Mouse (Mus musculus) small intestine, adult 2 months (tissue): ENCODE measurements at regions not wholly inside any gene's neighbourhood (a gene's known extent, or its start where the extent isn't known, plus 50 kb on each side); places are given as distances from the start of the nearest gene placed in this dataset.

ENCODE experiments used
- H3K27ac ChIP-seq: fragments of 200-500 bp; 2 replicates; pipeline ENCODE4 v1.5.1; 2012; ENCODE audit warnings: low read depth, low read length, control low read depth, inconsistent platforms; ENCODE audit not compliant: insufficient read depth
- H3K27me3 ChIP-seq: fragments of 200-500 bp; 2 replicates; pipeline ENCODE4 v1.6.1; 2012; ENCODE audit warnings: mild to moderate bottlenecking, moderate library complexity, low read length, inconsistent platforms; ENCODE audit not compliant: control insufficient read depth, insufficient read depth
- H3K36me3 ChIP-seq: fragments of 200-500 bp; 2 replicates; pipeline ENCODE4 v1.6.1; 2012; ENCODE audit warnings: mild to moderate bottlenecking, low read length, control low read depth, inconsistent platforms; ENCODE audit not compliant: control insufficient read depth, insufficient read depth
- H3K4me1 ChIP-seq: fragments of 200-500 bp; 2 replicates; pipeline ENCODE4 v1.6.1; 2012; ENCODE audit warnings: low read length, inconsistent platforms, mixed read lengths; ENCODE audit not compliant: control insufficient read depth, insufficient read depth, insufficient read length
- H3K4me3 ChIP-seq: fragments of 200-500 bp; 2 replicates; pipeline ENCODE4 v1.5.1; 2012; ENCODE audit warnings: low read depth, mild to moderate bottlenecking, control low read depth, inconsistent platforms, low read length, moderate library complexity
- CTCF ChIP-seq: fragments of 200-500 bp; IDR thresholded peaks from 2 replicates; pipeline ENCODE4 v1.5.1; 2012; ENCODE audit warnings: low read depth, mild to moderate bottlenecking, control low read depth, inconsistent platforms, low read length, moderate library complexity, mixed read lengths; ENCODE audit not compliant: insufficient replicate concordance, insufficient read length; ENCODE audit errors: extremely low read depth
- POLR2A ChIP-seq: fragments of 200-500 bp; IDR thresholded peaks from 2 replicates; pipeline ENCODE4 v1.6.1; 2012; ENCODE audit warnings: low read depth, mild to moderate bottlenecking, control low read depth, inconsistent platforms, low read length, moderate library complexity
- WGBS: fragments of 180-500 bp; shearing (Covaris S2); methylation state at CpG from one replicate; pipeline ENCODE4 v1.1.7; 2018; 5-methylcytosine and 5-hydroxymethylcytosine counted together

- H3K4me3 ChIP-seq = no peak overlapping the region
- H3K27ac ChIP-seq = no peak overlapping the region
- H3K4me1 ChIP-seq = no peaks in the 10 kb centered on the region
- no peak for TF ChIP-seq CTCF
- no peak for TF ChIP-seq POLR2A
- H3K27me3 ChIP-seq = no peaks in the 10 kb centered on the region; the same call in 1 of the 2 replicates
- H3K36me3 ChIP-seq = no peaks in the 10 kb centered on the region
- 81% methylated on average over 10 of the region's 10 CpGs for WGBS
Measured at GRCm38 (mm10) chr12:9127931-9128550, 98.2 kb downstream of the Ttc32 start.

GRCm38 (mm10) chr12:9128581-9129275 is 98.9 kb downstream of the Ttc32 start:
- H3K4me3 ChIP-seq = no peak overlapping the region
- no peaks in the 10 kb centered on the region for H3K4me1 ChIP-seq
- no peak for TF ChIP-seq CTCF
- no peak for TF ChIP-seq POLR2A
- no peaks in the 10 kb centered on the region; the same call in 1 of the 2 replicates for H3K27me3 ChIP-seq
- no peaks in the 10 kb centered on the region for H3K36me3 ChIP-seq
- WGBS = 73% methylated on average over 6 of the region's 6 CpGs
- no peak overlapping the region for H3K27ac ChIP-seq

GRCm38 (mm10) chr12:9132621-9133020 is 102.8 kb downstream of the Ttc32 start:
- H3K27ac ChIP-seq = no peak overlapping the region
- no peak for TF ChIP-seq CTCF
- TF ChIP-seq POLR2A = no peak
- no peaks in the 10 kb centered on the region for H3K36me3 ChIP-seq
- H3K4me1 ChIP-seq = no peaks in the 10 kb centered on the region
- H3K4me3 ChIP-seq = no peak overlapping the region
- no peaks in the 10 kb centered on the region; the same call in 1 of the 2 replicates for H3K27me3 ChIP-seq

- 82% methylated on average over 7 of the region's 7 CpGs for WGBS
- Histone ChIP-seq H3K27ac (no peak overlapping the region), H3K27me3 (no peaks in the 10 kb centered on the region; the same call in 1 of the 2 replicates), H3K36me3 (no peaks in the 10 kb centered on the region), H3K4me3 (no peak overlapping the region), H3K4me1 (no peaks in the 10 kb centered on the region)
- no peak for TF ChIP-seq CTCF
- TF ChIP-seq POLR2A = no peak
Measured at GRCm38 (mm10) chr12:9133890-9134870, 104.4 kb downstream of the Ttc32 start.

- no peaks in the 10 kb centered on the region for H3K36me3 ChIP-seq
- no peak overlapping the region for H3K4me3 ChIP-seq
- TF ChIP-seq CTCF (no peak), POLR2A (no peak)
- no peaks in the 10 kb centered on the region for H3K27me3 ChIP-seq
- no peak overlapping the region for H3K27ac ChIP-seq
- H3K4me1 ChIP-seq = no peaks in the 10 kb centered on the region
Measured at GRCm38 (mm10) chr12:9151001-9151400, 121.2 kb downstream of the Ttc32 start.

GRCm38 (mm10) chr12:9151426-9151825 is 121.6 kb downstream of the Ttc32 start:
- Histone ChIP-seq H3K4me1 (no peaks in the 10 kb centered on the region), H3K27ac (no peak overlapping the region), H3K27me3 (no peaks in the 10 kb centered on the region), H3K4me3 (no peak overlapping the region), H3K36me3 (no peaks in the 10 kb centered on the region)
- no peak for TF ChIP-seq CTCF
- no peak for TF ChIP-seq POLR2A
- 72% methylated on average over 1 of the region's 1 CpGs for WGBS
